Mouse (Mus musculus): ENCODE measurements around the gene Actg1. TPM values are rescaled to one million over a fixed set of nuclear protein-coding genes. Genes with fewer than 3 reads are reported as not detected.
"Not testable (repeated sequence)": the region's sequence is repeated elsewhere in the genome, so short reads cannot be mapped to it uniquely, and the experiment has no call there.

Actg1 gene
- polyA plus RNA-seq, 1 experiment from 2014 or later = 2,926 TPM

GRCm38 (mm10) chr11:120354304-120355276 lies 6.2 kb upstream of the Actg1 start:
- WGBS = 84% methylated on average over 17 of the region's 17 CpGs
- peaks cover 37% of the 10 kb centered on the region for H3K4me1 ChIP-seq (ENCODE audit: insufficient read depth)
- ATAC-seq (ENCODE audit: insufficient read depth) (no peak), DNase-seq (no peak)
- no peak overlapping the region; the same call in 1 of the 2 replicates for H3K9ac ChIP-seq
- peak overlapping the region; percentile 37; the same call in 1 of the 2 replicates for H3K27ac ChIP-seq (ENCODE audit: low read depth)
- no peak for TF ChIP-seq CTCF (IDR thresholded peaks at IDR 0.05; ENCODE audit: low read depth)
- 0 out of 2 replicates have a peak, but pooled peaks cover 5% of the 10 kb centered on the region for H3K36me3 ChIP-seq (ENCODE audit: insufficient read depth)
- no peaks in the 10 kb centered on the region for H3K9me3 ChIP-seq (ENCODE audit: low read depth, low read length)
- H3K27me3 ChIP-seq (ENCODE audit: insufficient read depth, low read length) = no peaks in the 10 kb centered on the region; the same call in 1 of the 2 replicates
- no peak overlapping the region; the same call in 1 of the 2 replicates for H3K4me2 ChIP-seq
- no peak overlapping the region for H3K4me3 ChIP-seq (ENCODE audit: low read depth, low read length)

- Histone ChIP-seq H3K4me3 (ENCODE audit: low read depth, low read length) (0 out of 2 replicates have a peak overlapping the region, but pooled peaks have one; percentile 3), H3K4me2 (peak overlapping the region; percentile 42), H3K36me3 (ENCODE audit: insufficient read depth) (0 out of 2 replicates have a peak, but pooled peaks cover 5% of the 10 kb centered on the region), H3K9ac (peak overlapping the region; percentile 20; the same call in 1 of the 2 replicates), H3K27ac (ENCODE audit: low read depth) (peak overlapping the region; percentile 87), H3K9me3 (ENCODE audit: low read depth, low read length) (no peaks in the 10 kb centered on the region), H3K4me1 (ENCODE audit: insufficient read depth) (peaks cover 36% of the 10 kb centered on the region), H3K27me3 (ENCODE audit: insufficient read depth, low read length) (no peaks in the 10 kb centered on the region; the same call in 1 of the 2 replicates)
- 26% methylated on average over 26 of the region's 26 CpGs for WGBS
- TF ChIP-seq CTCF (IDR thresholded peaks at IDR 0.05; ENCODE audit: low read depth) = peak; percentile 89
- peak; percentile 77 for DNase-seq
- no peak for ATAC-seq (ENCODE audit: insufficient read depth)
Measured at GRCm38 (mm10) chr11:120353500-120354303, 5.4 kb upstream of the Actg1 start.

GRCm38 (mm10) chr11:120352571-120353290 lies 4.4 kb upstream of the Actg1 start:
- ATAC-seq (ENCODE audit: insufficient read depth) (no peak), DNase-seq (peak; percentile 83)
- no peaks in the 10 kb centered on the region for H3K9me3 ChIP-seq (ENCODE audit: low read depth, low read length)
- peak overlapping the region; percentile 87 for H3K27ac ChIP-seq (ENCODE audit: low read depth)
- peak overlapping the region; percentile 30; the same call in 1 of the 2 replicates for H3K9ac ChIP-seq
- no peaks in the 10 kb centered on the region; the same call in 1 of the 2 replicates for H3K27me3 ChIP-seq (ENCODE audit: insufficient read depth, low read length)
- peaks cover 5% of the 10 kb centered on the region; the same call in 1 of the 2 replicates for H3K36me3 ChIP-seq (ENCODE audit: insufficient read depth)
- peaks cover 26% of the 10 kb centered on the region for H3K4me1 ChIP-seq (ENCODE audit: insufficient read depth)
- H3K4me3 ChIP-seq (ENCODE audit: low read depth, low read length) = no peak overlapping the region
- WGBS = 42% methylated on average over 13 of the region's 13 CpGs
- TF ChIP-seq CTCF (IDR thresholded peaks at IDR 0.05; ENCODE audit: low read depth) = no peak
- H3K4me2 ChIP-seq = no peak overlapping the region

- ATAC-seq (ENCODE audit: insufficient read depth); H3K27me3 ChIP-seq (ENCODE audit: insufficient read depth, low read length); DNase-seq; H3K9ac ChIP-seq; H3K9me3 ChIP-seq (ENCODE audit: low read depth, low read length); H3K4me3 ChIP-seq (ENCODE audit: low read depth, low read length); H3K4me2 ChIP-seq: not testable (repeated sequence)
- Histone ChIP-seq H3K27ac (ENCODE audit: low read depth) (peak overlapping the region; percentile 100), H3K4me1 (ENCODE audit: insufficient read depth) (peaks cover 20% of the 10 kb centered on the region), H3K36me3 (ENCODE audit: insufficient read depth) (peaks cover 13% of the 10 kb centered on the region)
- 78% methylated on average over 5 of the region's 5 CpGs for WGBS
Measured at GRCm38 (mm10) chr11:120352093-120352350, 3.7 kb upstream of the Actg1 start.

GRCm38 (mm10) chr11:120351250-120352092 lies 3.1 kb upstream of the Actg1 start:
- DNase-seq (no peak), ATAC-seq (ENCODE audit: insufficient read depth) (no peak)
- no peak for TF ChIP-seq CTCF (IDR thresholded peaks at IDR 0.05; ENCODE audit: low read depth)
- Histone ChIP-seq H3K4me2 (peak overlapping the region; percentile 95), H3K4me1 (ENCODE audit: insufficient read depth) (peaks cover 20% of the 10 kb centered on the region), H3K9ac (peak overlapping the region; percentile 100), H3K36me3 (ENCODE audit: insufficient read depth) (peaks cover 16% of the 10 kb centered on the region), H3K27ac (ENCODE audit: low read depth) (peak overlapping the region; percentile 100), H3K9me3 (ENCODE audit: low read depth, low read length) (no peaks in the 10 kb centered on the region), H3K27me3 (ENCODE audit: insufficient read depth, low read length) (no peaks in the 10 kb centered on the region; the same call in 1 of the 2 replicates), H3K4me3 (ENCODE audit: low read depth, low read length) (peak overlapping the region; percentile 100; the same call in 1 of the 2 replicates)
- WGBS = 79% methylated on average over 10 of the region's 10 CpGs

GRCm38 (mm10) chr11:120350711-120351110 lies 2.4 kb upstream of the Actg1 start:
- Histone ChIP-seq H3K4me3 (ENCODE audit: low read depth, low read length) (peak overlapping the region; percentile 100), H3K27me3 (ENCODE audit: insufficient read depth, low read length) (no peaks in the 10 kb centered on the region; the same call in 1 of the 2 replicates), H3K36me3 (ENCODE audit: insufficient read depth) (peaks cover 19% of the 10 kb centered on the region), H3K9me3 (ENCODE audit: low read depth, low read length) (no peaks in the 10 kb centered on the region), H3K4me1 (ENCODE audit: insufficient read depth) (peaks cover 20% of the 10 kb centered on the region), H3K27ac (ENCODE audit: low read depth) (peak overlapping the region; percentile 100), H3K4me2 (peak overlapping the region; percentile 95), H3K9ac (peak overlapping the region; percentile 100)
- 13% methylated on average over 11 of the region's 11 CpGs for WGBS
- peak; percentile 62 for DNase-seq
- ATAC-seq (ENCODE audit: insufficient read depth) = no peak
- TF ChIP-seq CTCF (IDR thresholded peaks at IDR 0.05; ENCODE audit: low read depth) = no peak
